Mouse (Mus musculus) cortical plate, adult 2 months (tissue): Measurements from ENCODE around the gene Bricd5.

ENCODE experiments used
- CTCF ChIP-seq: fragments of 200-500 bp; IDR thresholded peaks from 2 replicates; pipeline ENCODE4 v1.5.1; 2011; ENCODE audit warnings: mild to moderate bottlenecking, control low read depth, low read length; ENCODE audit not compliant: insufficient read depth; ENCODE audit errors: extremely low read depth
- POLR2A ChIP-seq: fragments of 200-500 bp; IDR thresholded peaks from 2 replicates; pipeline ENCODE4 v1.6.1; 2011; ENCODE audit warnings: mild to moderate bottlenecking, low read length, control low read depth; ENCODE audit not compliant: insufficient read depth; ENCODE audit errors: extremely low read depth

- TF ChIP-seq POLR2A: no peak
- no peak for TF ChIP-seq CTCF
Observed at GRCm38 (mm10) chr17:24453372-24453771, 20.3 kb upstream of the Bricd5 start.
